Mouse (Mus musculus) cerebellum, adult 11-12 months (tissue): ENCODE results near the gene Lhx4.

Source experiments
- DNase-seq: peaks from one replicate; pipeline ENCODE4 v3.0.0; 2022

Lhx4 gene

GRCm38 (mm10) chr1:155751484-155752255, at the start of gene Lhx4:
Lhx4 (minus strand) TSS chr1:155751684.
- DNase-seq = no peak

GRCm38 (mm10) chr1:155798000-155798399, 46.5 kb upstream of the Lhx4 start:
- DNase-seq = no peak

DNA sequence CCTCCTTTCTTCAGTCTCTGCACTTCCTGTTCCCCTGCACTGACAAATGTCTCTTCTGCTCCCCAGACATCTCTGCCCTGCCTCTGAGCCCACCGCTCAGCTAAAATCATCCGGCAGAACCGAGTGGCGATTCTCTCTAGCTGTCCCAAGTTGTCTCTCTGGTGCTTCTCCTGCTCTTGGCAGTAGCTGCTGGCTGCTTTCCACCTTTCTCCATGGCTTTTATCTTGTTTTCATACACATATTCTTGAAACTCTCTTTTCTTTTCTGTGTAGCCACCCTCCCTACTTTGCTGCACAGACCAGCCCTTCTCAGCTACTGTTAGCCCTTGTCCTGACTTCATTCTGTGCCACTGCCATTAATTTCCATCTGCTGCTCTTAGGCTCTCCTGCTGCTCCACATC, 45.9 kb upstream of the Lhx4 start:
- DNase-seq = no peak

GRCm38 (mm10) chr1:155796757-155797405, 45.4 kb upstream of the Lhx4 start:
- DNase-seq = no peak

DNA sequence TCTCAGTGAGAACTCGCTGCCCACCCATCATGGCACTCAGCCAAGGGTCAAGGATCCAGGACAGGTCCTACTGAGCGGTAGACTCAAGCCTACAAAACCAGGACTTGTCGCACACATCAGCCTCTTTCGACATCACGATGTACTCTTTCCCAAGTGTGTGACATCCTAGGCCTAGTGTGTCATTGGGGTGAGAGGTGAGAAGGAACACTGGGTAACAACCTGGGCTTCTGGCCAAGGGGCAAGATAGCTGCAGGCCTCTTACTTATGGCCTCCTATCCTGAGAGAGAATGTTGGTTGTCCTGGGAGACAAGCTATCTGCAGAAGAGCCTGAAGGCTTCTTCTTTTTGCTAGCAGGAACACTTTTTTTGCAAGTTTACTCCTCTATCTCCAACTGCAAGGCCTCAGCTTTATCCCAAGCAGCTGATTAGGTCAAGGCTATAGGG, 44.3 kb upstream of the Lhx4 start:
- no peak for DNase-seq

DNA sequence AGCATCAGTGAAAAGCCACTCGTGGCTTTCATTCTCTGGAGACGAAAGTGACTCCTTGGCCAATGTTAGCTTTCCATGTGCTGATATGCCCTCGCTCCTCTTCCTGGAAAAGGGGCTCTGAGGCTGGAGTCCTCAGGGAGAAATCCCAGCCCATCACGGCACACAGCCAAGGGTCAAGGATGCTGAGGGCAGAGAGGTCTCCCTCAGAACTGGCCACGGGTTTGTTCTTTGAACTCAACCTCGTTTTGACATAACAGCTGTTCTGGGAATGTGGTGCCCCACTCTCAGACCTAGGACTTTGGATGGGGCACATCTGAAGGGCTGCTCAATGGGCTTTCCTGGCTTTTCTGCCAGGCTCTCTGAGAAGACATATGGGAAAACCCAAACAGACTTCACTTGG, 43.4 kb upstream of the Lhx4 start:
- no peak for DNase-seq

- no peak for DNase-seq
Measured at GRCm38 (mm10) chr1:155791919-155792318, 40.4 kb upstream of the Lhx4 start.

- peak; percentile 71 for DNase-seq
Measured at GRCm38 (mm10) chr1:155790111-155790974, 38.9 kb upstream of the Lhx4 start.

- no peak for DNase-seq
Measured at GRCm38 (mm10) chr1:155785886-155786285, 34.4 kb upstream of the Lhx4 start.

DNA sequence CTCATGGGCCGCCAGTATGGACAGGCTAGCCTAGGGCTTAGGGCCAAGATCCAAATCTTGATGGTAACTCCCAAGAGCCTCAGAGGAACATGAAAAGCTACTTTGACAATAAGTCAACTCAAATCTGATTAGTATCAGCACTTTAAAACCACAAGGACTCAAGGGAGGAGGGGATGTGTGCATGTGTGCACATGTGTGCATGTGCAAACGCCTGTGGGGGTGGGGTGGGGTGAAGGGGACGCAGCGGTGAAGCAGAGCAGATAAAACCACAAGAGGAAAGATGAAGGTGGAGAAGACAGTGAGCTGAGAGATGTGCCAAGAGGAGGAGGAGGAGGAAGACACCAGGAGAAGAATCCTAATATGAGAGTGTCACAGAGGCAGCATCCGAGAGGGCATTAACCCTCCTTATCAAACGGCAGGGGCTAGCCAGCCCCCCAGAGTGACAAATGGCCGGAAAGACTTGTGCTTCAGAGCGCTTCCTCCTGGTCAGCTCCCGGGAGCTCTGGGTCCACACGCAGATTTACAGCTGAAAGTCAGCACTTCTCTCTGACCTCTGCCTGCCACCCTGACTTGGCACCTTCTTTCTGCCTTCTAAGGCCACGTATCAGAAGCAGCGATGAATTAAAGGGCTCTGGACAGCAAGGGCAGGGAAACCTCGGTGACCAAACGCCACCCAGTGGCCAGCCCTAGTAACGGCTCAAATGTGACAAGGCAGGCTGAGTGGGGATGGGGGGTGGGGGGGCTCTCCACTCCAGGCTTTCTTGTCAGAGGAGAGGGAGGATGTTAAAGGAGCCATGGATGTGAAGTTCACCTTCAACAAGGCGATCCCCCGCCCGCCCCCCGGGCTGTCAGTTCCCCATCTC, 33.1 kb upstream of the Lhx4 start:
- DNase-seq = peak; percentile 49

GRCm38 (mm10) chr1:155782382-155782781, 30.9 kb upstream of the Lhx4 start:
- DNase-seq = no peak

- no peak for DNase-seq
Measured at GRCm38 (mm10) chr1:155777641-155778625, 26.4 kb upstream of the Lhx4 start.

- DNase-seq = no peak
Measured at GRCm38 (mm10) chr1:155759167-155759566, 7.7 kb upstream of the Lhx4 start.

DNA sequence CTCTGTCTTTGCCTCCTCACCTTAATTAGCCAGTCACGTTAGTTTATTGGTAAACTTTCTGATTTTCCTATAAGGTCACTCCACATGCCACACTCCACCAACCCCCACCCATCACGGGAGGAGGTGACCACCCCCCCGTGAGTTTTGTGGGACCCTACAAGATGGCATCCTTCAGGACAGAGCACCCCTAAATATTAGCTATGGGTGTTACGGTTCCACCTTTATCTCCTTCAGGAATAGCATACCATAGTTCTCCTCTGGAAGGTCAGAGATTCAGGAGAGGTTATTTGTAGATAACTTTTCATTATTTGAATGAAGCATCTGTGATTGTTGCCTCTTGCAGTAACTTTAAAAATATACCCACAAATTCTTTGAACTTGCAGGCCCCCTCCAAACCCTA, 7.2 kb upstream of the Lhx4 start:
- DNase-seq = no peak

- DNase-seq = no peak
Measured at GRCm38 (mm10) chr1:155757621-155758020, 6.1 kb upstream of the Lhx4 start.

GRCm38 (mm10) chr1:155753411-155753810, 1.9 kb upstream of the Lhx4 start:
- DNase-seq = no peak

DNA sequence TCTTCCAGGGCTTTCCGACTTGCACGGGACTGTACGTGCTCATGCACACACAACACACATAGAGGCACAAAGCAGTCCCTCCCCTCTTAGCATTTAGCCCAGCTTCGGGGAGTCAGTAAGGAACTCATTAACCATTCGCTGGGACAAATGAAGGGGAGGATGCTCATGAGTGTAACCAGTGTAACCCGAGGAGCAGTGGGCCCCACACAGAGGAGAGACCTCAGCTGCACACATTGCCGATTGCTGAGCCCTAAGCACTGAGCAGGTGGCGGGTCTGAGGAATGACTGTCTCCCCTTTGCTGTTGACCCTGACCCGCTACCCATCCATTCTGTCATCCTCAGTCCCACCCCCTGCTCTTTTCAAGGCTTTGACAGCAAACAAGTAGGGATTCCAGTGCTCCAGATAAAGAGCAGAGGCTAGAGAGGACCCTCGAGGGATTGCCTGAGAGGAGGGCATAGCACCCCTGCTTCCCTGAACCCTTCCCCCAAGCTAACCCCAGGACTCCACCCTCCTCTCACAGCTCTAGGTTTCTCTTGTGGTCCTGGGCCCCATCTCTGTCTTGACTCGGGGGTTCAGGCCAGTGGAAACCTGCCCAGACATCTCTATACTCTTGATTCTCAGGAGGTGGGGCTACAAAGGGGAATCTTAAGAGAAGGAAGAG, 836 bp downstream of the Lhx4 start:
- no peak for DNase-seq

DNA sequence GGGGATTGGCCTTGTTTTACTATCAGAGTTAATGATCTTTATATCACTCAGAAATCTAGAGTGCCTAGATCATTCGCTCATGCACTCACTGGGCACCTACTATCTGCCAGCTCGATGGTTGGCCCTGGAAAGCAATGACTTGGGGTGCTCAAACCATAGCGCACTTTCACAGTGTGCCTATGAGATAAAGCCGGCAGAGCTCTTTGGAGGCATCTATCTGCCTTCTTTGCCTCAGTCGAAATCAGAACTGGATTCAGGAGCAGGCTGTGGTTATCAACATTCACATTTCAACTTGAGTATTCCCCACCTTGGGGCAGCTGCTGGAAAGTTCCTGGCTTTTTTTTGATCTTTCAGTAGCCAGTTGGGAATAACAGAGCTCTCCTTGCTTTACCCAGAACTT, 3.6 kb downstream of the Lhx4 start:
- no peak for DNase-seq

DNA sequence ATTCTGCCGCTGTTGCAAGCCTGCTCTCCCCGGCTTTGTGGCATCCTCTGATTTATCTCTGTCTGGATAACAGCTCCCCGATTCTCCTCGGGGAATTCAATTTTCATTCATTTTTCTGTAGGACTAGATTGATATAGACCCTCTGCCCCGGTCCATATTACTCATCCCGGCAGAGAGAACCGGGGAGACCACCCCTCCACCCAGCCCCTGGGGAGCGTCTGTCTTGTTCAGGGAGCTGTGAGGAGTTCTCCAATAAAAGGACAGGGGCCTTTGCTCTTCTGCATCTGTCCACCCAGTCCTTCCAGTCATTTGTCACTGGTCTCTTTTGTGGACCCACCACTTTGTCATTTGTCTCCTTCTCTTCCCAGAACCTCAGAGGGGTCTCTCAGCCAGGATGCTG, 4.5 kb downstream of the Lhx4 start:
- no peak for DNase-seq
